Mouse (Mus musculus) heart, adult 2 months (tissue): ENCODE data around the gene Tmem17.

Experiments
- CTCF ChIP-seq: fragments of 200-600 bp; IDR thresholded peaks from 2 replicates; pipeline ENCODE4 v1.8.1; 2022; ENCODE audit warnings: antibody characterized with exemption, mild to moderate bottlenecking, moderate library complexity
- POLR2A ChIP-seq: fragments of 200-500 bp; IDR thresholded peaks from 2 replicates; pipeline ENCODE4 v1.6.1; 2011; ENCODE audit warnings: mild to moderate bottlenecking, low read depth, low read length, control low read depth; ENCODE audit not compliant: insufficient read depth

GRCm38 (mm10) chr11:22479836-22480619 is 31.9 kb upstream of the Tmem17 start:
- TF ChIP-seq CTCF (no peak), POLR2A (no peak)
